In the genomic region with DNA sequence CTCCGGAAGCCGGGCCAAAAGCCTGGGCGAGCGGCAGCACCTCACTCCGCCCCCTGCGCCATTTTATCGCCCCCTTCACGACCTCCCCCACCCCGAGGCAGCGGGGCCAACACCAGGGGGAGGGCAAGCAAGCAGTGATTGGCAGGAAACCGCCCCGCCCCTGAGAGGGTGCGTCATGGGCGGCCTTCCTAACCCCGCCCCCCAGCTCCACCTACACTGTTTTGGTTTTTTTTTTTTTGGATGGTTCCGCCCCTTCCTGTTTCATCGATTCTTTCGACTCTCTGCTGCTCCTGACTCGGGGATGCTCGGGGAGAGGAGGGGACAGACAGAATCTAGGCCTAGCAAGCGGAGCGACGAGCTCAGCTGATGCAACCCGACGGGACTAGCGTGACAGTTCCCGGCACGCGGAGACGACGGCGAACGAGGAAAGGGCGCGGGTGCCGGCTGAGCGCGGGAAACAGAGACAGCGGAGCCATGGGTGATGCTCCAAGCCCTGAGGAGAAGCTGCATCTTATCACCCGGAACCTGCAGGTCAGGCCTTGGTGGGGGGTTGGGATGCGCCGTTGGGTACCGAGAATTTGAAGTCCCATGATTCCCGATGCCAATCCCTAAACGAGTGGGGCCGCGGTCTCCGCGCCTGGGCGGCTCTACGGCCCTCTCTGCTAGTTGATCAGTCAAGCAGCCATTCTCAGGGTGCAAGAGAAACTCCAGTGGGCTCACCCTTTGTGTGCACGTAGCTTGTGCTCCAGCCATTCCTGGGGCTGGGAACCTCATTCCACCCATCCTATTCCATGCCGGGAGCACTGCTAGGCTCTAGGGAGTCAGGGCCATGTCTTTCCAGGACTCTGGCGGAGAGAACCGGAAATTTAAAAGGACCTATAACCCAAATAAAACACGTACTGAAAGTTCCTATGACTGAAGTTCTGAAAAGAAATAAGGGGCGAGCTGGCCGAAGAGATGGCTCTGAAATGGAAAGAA, we compare ENCODE assay signal across 8 mouse cellular contexts. TPM values are rescaled to one million over a fixed set of nuclear protein-coding genes. Genes with fewer than 3 reads are reported as not detected.
DNase-seq lines count a peak whose midpoint lies in the region; ATAC-seq lines count a peak whose summit lies in the region.

A gene (minus strand): TSS at position 186 of the 978 bp plus-strand sequence.
A gene (plus strand): TSS at position 219 of the 978 bp plus-strand sequence.

- H3K27me3 ChIP-seq in heart, embryonic 10.5 days (ENCODE audit: insufficient read depth, poor library complexity, severe bottlenecking): no peaks in the 10 kb centered on the region
- no peaks in the 10 kb centered on the region for H3K27me3 ChIP-seq in kidney, embryonic 15.5 days

- no peaks in the 10 kb centered on the region for H3K9me3 ChIP-seq in heart, embryonic 10.5 days
- no peaks in the 10 kb centered on the region for H3K9me3 ChIP-seq in kidney, embryonic 15.5 days (replicated peaks)

- DNase-seq in B cell, adult 2 months: peak; percentile 99
- peak; percentile 99 for DNase-seq in brain, adult 2 months (ENCODE audit: low read depth, low spot score)
- peak; percentile 98 for DNase-seq in heart, embryonic 10.5 days (ENCODE audit: low spot score)
- peak; percentile 98 for DNase-seq in liver
- DNase-seq in spleen, postnatal 4 days (ENCODE audit: low spot score in 2 of 2): peak; percentile 97

- peak within 1 kb of the TSS; percentile 74 for H3K4me2 ChIP-seq in kidney, embryonic 15.5 days

- WGBS in heart, embryonic 10.5 days: under 1% methylated on average over 58 of the region's 58 CpGs
- under 1% methylated on average over 58 of the region's 58 CpGs for WGBS in kidney, embryonic 15.5 days

- peak within 1 kb of the TSS; percentile 80 for H3K9ac ChIP-seq in kidney, embryonic 15.5 days

- H3K36me3 ChIP-seq in heart, embryonic 10.5 days: peaks cover 19% of the 10 kb centered on the region; the same call in 1 of the 2 replicates
- H3K36me3 ChIP-seq in kidney, embryonic 15.5 days: peaks cover 21% of the 10 kb centered on the region

- peak within 1 kb of the TSS; percentile 97 for H3K27ac ChIP-seq in heart, embryonic 10.5 days
- H3K27ac ChIP-seq in kidney, embryonic 15.5 days: peak within 1 kb of the TSS; percentile 96

- ATAC-seq in erythroblast, adult 5-6 weeks (replicated peaks; ENCODE audit: low FRiP score, poor library complexity, severe bottlenecking): peak; percentile 90
- peak; percentile 83 for ATAC-seq in kidney, embryonic 15.5 days (replicated peaks; ENCODE audit: low FRiP score)
- ATAC-seq in monocyte, adult 5-6 weeks (replicated peaks; ENCODE audit: insufficient number of reproducible peaks, low FRiP score, low TSS enrichment, poor library complexity, severe bottlenecking): peak; percentile 95

- H3K4me1 ChIP-seq in heart, embryonic 10.5 days: peaks cover 27% of the 10 kb centered on the region
- H3K4me1 ChIP-seq in kidney, embryonic 15.5 days: peaks cover 36% of the 10 kb centered on the region

- peak within 1 kb of the TSS; percentile 99 for H3K4me3 ChIP-seq in heart, embryonic 10.5 days
- peak within 1 kb of the TSS; percentile 94 for H3K4me3 ChIP-seq in kidney, embryonic 15.5 days (replicated peaks)

RNA-seq across cellular contexts. Expression of the first gene that starts in this region (rescaled TPM):
- total RNA-seq in erythroblast, adult 5-6 weeks (2015; ENCODE audit: low replicate concordance): 12.7 and 13.6 TPM in 2 replicates
- 7.5 and 8.7 TPM in 2 replicates for total RNA-seq in erythroblast, adult 5-6 weeks (2017; ENCODE audit: low replicate concordance)
- 19.9 and 20.1 TPM in 2 replicates for polyA plus RNA-seq in heart, embryonic 10.5 days (2016; fragmentation: Nextera tagmentation; extraction: Ambion mirVana)
- 24.3 and 25.9 TPM in 2 replicates for polyA plus RNA-seq in kidney, embryonic 15.5 days (2015; fragmentation: Nextera tagmentation; extraction: Ambion mirVana)
- 24.0 to 32.0 TPM (median 30.6 TPM) in 3 replicates for total RNA-seq in monocyte, adult 5-6 weeks (2017)

RNA-seq across cellular contexts. Expression of the second gene that starts in this region (rescaled TPM):
- 4.2 and 11.3 TPM in 2 replicates for total RNA-seq in erythroblast, adult 5-6 weeks (2015; ENCODE audit: low replicate concordance)
- 10.7 and 34.0 TPM in 2 replicates for total RNA-seq in erythroblast, adult 5-6 weeks (2017; ENCODE audit: low replicate concordance)
- 75.8 and 84.8 TPM in 2 replicates for polyA plus RNA-seq in heart, embryonic 10.5 days (2016; fragmentation: Nextera tagmentation; extraction: Ambion mirVana)
- polyA plus RNA-seq in kidney, embryonic 15.5 days (2015; fragmentation: Nextera tagmentation; extraction: Ambion mirVana): 81.3 and 87.4 TPM in 2 replicates
- 30.1 to 41.8 TPM (median 33.8 TPM) in 3 replicates for total RNA-seq in monocyte, adult 5-6 weeks (2017)

Comparison
In these comparisons a context has a peak if more than half of its experiments do, and no peak if none do; other contexts are left out.
1. Peak in every context shown above with its lines: DNase-seq, ATAC-seq, H3K4me3 ChIP-seq and H3K27ac ChIP-seq.